Mouse (Mus musculus): ENCODE measurements around the gene Hs3st3a1. TPM values are rescaled to one million over a fixed set of nuclear protein-coding genes. Genes with fewer than 3 reads are reported as not detected.

Hs3st3a1 gene
- polyA plus RNA-seq, 1 experiment from 2014 or later, result 0.18 TPM

- Histone ChIP-seq H3K4me2 (ENCODE audit: low read depth, low read length) (peak within 1 kb of the TSS; percentile 71), H3K4me3 (ENCODE audit: low read depth, low read length) (peak within 1 kb of the TSS; percentile 53), H3K4me1 (ENCODE audit: control insufficient read depth, low read depth, low read length) (no peaks in the 10 kb centered on the region; the same call in none of the 2 replicates), H3K9ac (ENCODE audit: low read depth, low read length) (peak within 1 kb of the TSS; percentile 26), H3K9me3 (replicated peaks; ENCODE audit: control insufficient read depth, low read length) (no peaks in the 10 kb centered on the region), H3K27ac (ENCODE audit: low read length) (no peak within 1 kb of the TSS), H3K36me3 (ENCODE audit: control insufficient read depth, insufficient read depth) (no peaks in the 10 kb centered on the region), H3K27me3 (ENCODE audit: control insufficient read depth, insufficient read depth, low read depth, low read length) (peaks cover 29% of the 10 kb centered on the region)
- under 1% methylated on average over 24 of the region's 24 CpGs for WGBS (ENCODE audit: insufficient replicate concordance)
- ATAC-seq (ENCODE audit: low read depth), result no peak
Measured at GRCm38 (mm10) chr11:64436412-64436727, 1.2 kb downstream of the Hs3st3a1 start, which contains the start of gene F930015N05Rik. Gene F930015N05Rik (minus strand): TSS chr11:64436653.

GRCm38 (mm10) chr11:64436791-64437298, 1.7 kb downstream of the Hs3st3a1 start:
- ATAC-seq (ENCODE audit: low read depth), result no peak
- Histone ChIP-seq H3K27me3 (ENCODE audit: control insufficient read depth, insufficient read depth, low read depth, low read length) (peaks cover 29% of the 10 kb centered on the region), H3K9me3 (replicated peaks; ENCODE audit: control insufficient read depth, low read length) (no peaks in the 10 kb centered on the region), H3K36me3 (ENCODE audit: control insufficient read depth, insufficient read depth) (no peaks in the 10 kb centered on the region), H3K9ac (ENCODE audit: low read depth, low read length) (no peak overlapping the region), H3K27ac (ENCODE audit: low read length) (no peak overlapping the region), H3K4me3 (ENCODE audit: low read depth, low read length) (no peak overlapping the region), H3K4me1 (ENCODE audit: control insufficient read depth, low read depth, low read length) (no peaks in the 10 kb centered on the region; the same call in none of the 2 replicates), H3K4me2 (ENCODE audit: low read depth, low read length) (no peak overlapping the region)
- WGBS (ENCODE audit: insufficient replicate concordance), result 23% methylated on average over 5 of the region's 5 CpGs

- Histone ChIP-seq H3K4me3 (ENCODE audit: low read depth, low read length) (no peak overlapping the region), H3K4me2 (ENCODE audit: low read depth, low read length) (no peak overlapping the region), H3K9me3 (replicated peaks; ENCODE audit: control insufficient read depth, low read length) (no peaks in the 10 kb centered on the region), H3K9ac (ENCODE audit: low read depth, low read length) (no peak overlapping the region), H3K4me1 (ENCODE audit: control insufficient read depth, low read depth, low read length) (no peaks in the 10 kb centered on the region; the same call in none of the 2 replicates), H3K27me3 (ENCODE audit: control insufficient read depth, insufficient read depth, low read depth, low read length) (peaks cover 29% of the 10 kb centered on the region), H3K36me3 (ENCODE audit: control insufficient read depth, insufficient read depth) (no peaks in the 10 kb centered on the region), H3K27ac (ENCODE audit: low read length) (no peak overlapping the region)
- WGBS (ENCODE audit: insufficient replicate concordance), result 75% methylated on average over 3 of the region's 3 CpGs
- no peak for ATAC-seq (ENCODE audit: low read depth)
Measured at GRCm38 (mm10) chr11:64437721-64438120, 2.6 kb downstream of the Hs3st3a1 start.

- no peak overlapping the region for H3K27ac ChIP-seq (ENCODE audit: low read length)
- H3K4me1 ChIP-seq (ENCODE audit: control insufficient read depth, low read depth, low read length), result no peaks in the 10 kb centered on the region; the same call in none of the 2 replicates
- no peaks in the 10 kb centered on the region for H3K36me3 ChIP-seq (ENCODE audit: control insufficient read depth, insufficient read depth)
- ATAC-seq (ENCODE audit: low read depth), result no peak
- no peak overlapping the region for H3K4me3 ChIP-seq (ENCODE audit: low read depth, low read length)
- H3K4me2 ChIP-seq (ENCODE audit: low read depth, low read length), result no peak overlapping the region
- H3K27me3 ChIP-seq (ENCODE audit: control insufficient read depth, insufficient read depth, low read depth, low read length), result peaks cover 29% of the 10 kb centered on the region
- WGBS (ENCODE audit: insufficient replicate concordance), result 29% methylated on average over 3 of the region's 3 CpGs
- H3K9ac ChIP-seq (ENCODE audit: low read depth, low read length), result no peak overlapping the region
- no peaks in the 10 kb centered on the region for H3K9me3 ChIP-seq (replicated peaks; ENCODE audit: control insufficient read depth, low read length)
Measured at GRCm38 (mm10) chr11:64438909-64439308, 3.8 kb downstream of the Hs3st3a1 start.

GRCm38 (mm10) chr11:64442119-64442518, 7.0 kb downstream of the Hs3st3a1 start:
- WGBS (ENCODE audit: insufficient replicate concordance), result 31% methylated on average over 8 of the region's 8 CpGs
- Histone ChIP-seq H3K27me3 (ENCODE audit: control insufficient read depth, insufficient read depth, low read depth, low read length) (peaks cover 4% of the 10 kb centered on the region), H3K4me2 (ENCODE audit: low read depth, low read length) (no peak overlapping the region), H3K9me3 (replicated peaks; ENCODE audit: control insufficient read depth, low read length) (no peaks in the 10 kb centered on the region), H3K4me1 (ENCODE audit: control insufficient read depth, low read depth, low read length) (no peaks in the 10 kb centered on the region), H3K4me3 (ENCODE audit: low read depth, low read length) (no peak overlapping the region), H3K36me3 (ENCODE audit: control insufficient read depth, insufficient read depth) (no peaks in the 10 kb centered on the region), H3K9ac (ENCODE audit: low read depth, low read length) (no peak overlapping the region), H3K27ac (ENCODE audit: low read length) (no peak overlapping the region)
- ATAC-seq (ENCODE audit: low read depth), result no peak

- H3K4me2 ChIP-seq (ENCODE audit: low read depth, low read length), result no peak overlapping the region
- H3K27me3 ChIP-seq (ENCODE audit: control insufficient read depth, insufficient read depth, low read depth, low read length), result peaks cover 3% of the 10 kb centered on the region
- no peak for ATAC-seq (ENCODE audit: low read depth)
- no peaks in the 10 kb centered on the region for H3K36me3 ChIP-seq (ENCODE audit: control insufficient read depth, insufficient read depth)
- no peak overlapping the region for H3K9ac ChIP-seq (ENCODE audit: low read depth, low read length)
- no peaks in the 10 kb centered on the region for H3K4me1 ChIP-seq (ENCODE audit: control insufficient read depth, low read depth, low read length)
- no peak overlapping the region for H3K4me3 ChIP-seq (ENCODE audit: low read depth, low read length)
- H3K9me3 ChIP-seq (replicated peaks; ENCODE audit: control insufficient read depth, low read length), result no peaks in the 10 kb centered on the region
- no peak overlapping the region for H3K27ac ChIP-seq (ENCODE audit: low read length)
- WGBS (ENCODE audit: insufficient replicate concordance), result 28% methylated on average over 3 of the region's 3 CpGs
Measured at GRCm38 (mm10) chr11:64442701-64443100, 7.6 kb downstream of the Hs3st3a1 start.

GRCm38 (mm10) chr11:64445227-64445626, 10.1 kb downstream of the Hs3st3a1 start:
- Histone ChIP-seq H3K27ac (ENCODE audit: low read length) (no peak overlapping the region), H3K4me2 (ENCODE audit: low read depth, low read length) (no peak overlapping the region), H3K36me3 (ENCODE audit: control insufficient read depth, insufficient read depth) (no peaks in the 10 kb centered on the region), H3K27me3 (ENCODE audit: control insufficient read depth, insufficient read depth, low read depth, low read length) (no peaks in the 10 kb centered on the region), H3K4me3 (ENCODE audit: low read depth, low read length) (no peak overlapping the region), H3K4me1 (ENCODE audit: control insufficient read depth, low read depth, low read length) (no peaks in the 10 kb centered on the region), H3K9me3 (replicated peaks; ENCODE audit: control insufficient read depth, low read length) (no peaks in the 10 kb centered on the region), H3K9ac (ENCODE audit: low read depth, low read length) (no peak overlapping the region)
- 24% methylated on average over 1 of the region's 1 CpGs for WGBS (ENCODE audit: insufficient replicate concordance)
- no peak for ATAC-seq (ENCODE audit: low read depth)

GRCm38 (mm10) chr11:64448586-64449315, 13.6 kb downstream of the Hs3st3a1 start:
- Histone ChIP-seq H3K36me3 (ENCODE audit: control insufficient read depth, insufficient read depth) (no peaks in the 10 kb centered on the region), H3K27me3 (ENCODE audit: control insufficient read depth, insufficient read depth, low read depth, low read length) (no peaks in the 10 kb centered on the region), H3K9ac (ENCODE audit: low read depth, low read length) (no peak overlapping the region), H3K4me3 (ENCODE audit: low read depth, low read length) (no peak overlapping the region), H3K9me3 (replicated peaks; ENCODE audit: control insufficient read depth, low read length) (no peaks in the 10 kb centered on the region), H3K4me1 (ENCODE audit: control insufficient read depth, low read depth, low read length) (no peaks in the 10 kb centered on the region), H3K27ac (ENCODE audit: low read length) (no peak overlapping the region), H3K4me2 (ENCODE audit: low read depth, low read length) (no peak overlapping the region)
- 55% methylated on average over 9 of the region's 9 CpGs for WGBS (ENCODE audit: insufficient replicate concordance)
- ATAC-seq (ENCODE audit: low read depth), result no peak

- Histone ChIP-seq H3K9ac (ENCODE audit: low read depth, low read length) (no peak overlapping the region), H3K4me1 (ENCODE audit: control insufficient read depth, low read depth, low read length) (no peaks in the 10 kb centered on the region), H3K4me2 (ENCODE audit: low read depth, low read length) (no peak overlapping the region), H3K4me3 (ENCODE audit: low read depth, low read length) (no peak overlapping the region), H3K9me3 (replicated peaks; ENCODE audit: control insufficient read depth, low read length) (no peaks in the 10 kb centered on the region), H3K36me3 (ENCODE audit: control insufficient read depth, insufficient read depth) (no peaks in the 10 kb centered on the region), H3K27me3 (ENCODE audit: control insufficient read depth, insufficient read depth, low read depth, low read length) (no peaks in the 10 kb centered on the region), H3K27ac (ENCODE audit: low read length) (no peak overlapping the region)
- 36% methylated on average over 3 of the region's 3 CpGs for WGBS (ENCODE audit: insufficient replicate concordance)
- ATAC-seq (ENCODE audit: low read depth), result no peak
Measured at GRCm38 (mm10) chr11:64461746-64462145, 26.6 kb downstream of the Hs3st3a1 start.

All from liver, embryonic 16.5 days (tissue).